Mouse (Mus musculus): ENCODE measurements around the gene Dnm2.

- no peak for TF ChIP-seq POLR2A (IDR thresholded peaks at IDR 0.05; ENCODE audit: insufficient read depth, low read length)
- no peak for TF ChIP-seq CTCF (IDR thresholded peaks at IDR 0.05; ENCODE audit: low read depth, low read length)
- TF ChIP-seq EP300 (IDR thresholded peaks at IDR 0.05; ENCODE audit: insufficient read depth, low read depth, low read length): no peak
Observed at GRCm38 (mm10) chr9:21383966-21384365, 40.7 kb upstream of the Dnm2 start.
